Mouse (Mus musculus) limb, embryonic 14.5 days (tissue): ENCODE results near the gene Tns4. TPM values are rescaled to one million over a fixed set of nuclear protein-coding genes. Genes with fewer than 3 reads are reported as not detected.

Source experiments
- ATAC-seq: fragments of 200-750 bp; cut with Nextera tagmentation; 2 replicates; pipeline ENCODE4 v1.8.0; 2017; ENCODE audit warnings: low read depth, moderate number of reproducible peaks, moderate TSS enrichment; ENCODE audit not compliant: low FRiP score
- DNase-seq: peaks from one replicate; pipeline ENCODE4 v3.0.0-alpha.2; 2015; ENCODE audit warnings: low spot score
- H3K27ac ChIP-seq: fragments of 300-500 bp; sonication (generic); replicated peaks from 2 replicates; pipeline ENCODE4 v1.5.1; 2014; ENCODE audit warnings: low read depth, mild to moderate bottlenecking, low read length, moderate library complexity, mixed read lengths
- H3K27me3 ChIP-seq: fragments of 300-500 bp; sonication (generic); 2 replicates; pipeline ENCODE4 v1.6.1; 2014; ENCODE audit warnings: low read length, mixed read lengths; ENCODE audit not compliant: control insufficient read depth, insufficient read depth
- H3K36me3 ChIP-seq: fragments of 300-500 bp; sonication (generic); 2 replicates; pipeline ENCODE4 v1.6.1; 2014; ENCODE audit warnings: mild to moderate bottlenecking, low read length, moderate library complexity, mixed read lengths; ENCODE audit not compliant: control insufficient read depth, insufficient read depth
- H3K4me1 ChIP-seq: fragments of 300-500 bp; sonication (generic); 2 replicates; pipeline ENCODE4 v1.6.1; 2014; ENCODE audit warnings: antibody characterized with exemption, low read length, mixed read lengths; ENCODE audit not compliant: control insufficient read depth, insufficient read depth
- H3K4me2 ChIP-seq: fragments of 300-500 bp; sonication (generic); replicated peaks from 2 replicates; pipeline ENCODE4 v1.6.1; 2014; ENCODE audit warnings: low read depth, mild to moderate bottlenecking, low read length, moderate library complexity; ENCODE audit not compliant: severe bottlenecking
- H3K4me3 ChIP-seq: fragments of 300-500 bp; sonication (generic); replicated peaks from 2 replicates; pipeline ENCODE4 v1.5.1; 2014; ENCODE audit warnings: low read length
- H3K9ac ChIP-seq: fragments of 300-500 bp; sonication (generic); 2 replicates; pipeline ENCODE4 v1.6.1; 2014; ENCODE audit warnings: mild to moderate bottlenecking, low read depth, low read length, moderate library complexity; ENCODE audit not compliant: severe bottlenecking
- H3K9me3 ChIP-seq: fragments of 300-500 bp; sonication (generic); 2 replicates; pipeline ENCODE4 v1.6.1; 2016; ENCODE audit warnings: low read length; ENCODE audit not compliant: control insufficient read depth
- POLR2A ChIP-seq: fragments of 200-500 bp; IDR thresholded peaks from 2 replicates; pipeline ENCODE4 v1.8.0; 2012; ENCODE audit warnings: inconsistent platforms, mild to moderate bottlenecking, moderate library complexity, borderline replicate concordance; ENCODE audit not compliant: insufficient read depth, insufficient read length; ENCODE audit errors: extremely low read depth
- WGBS: fragments of 180-500 bp; shearing (Covaris S2); extraction: QIAGEN DNeasy Blood & Tissue Kit; methylation state at CpG from one replicate; pipeline ENCODE4 v1.1.7; 2014; 5-methylcytosine and 5-hydroxymethylcytosine counted together
- polyA plus RNA-seq, 2 experiments: library from polyadenylated mRNA; depleted of rRNA in 1 of 2; stranded (reverse) in 1 of 2; unstranded in 1 of 2; fragments of >200 nt; fragmentation: Nextera tagmentation in 1 of 2; extraction: Ambion mirVana in 1 of 2; gene quantifications; 2 replicates each; pipeline versions ENCODE4 v1.2.1 to v1.2.3; 2012 to 2014

The Tns4 gene
- polyA plus RNA-seq, 2 experiments, result 1.6 to 2.5 TPM

DNA sequence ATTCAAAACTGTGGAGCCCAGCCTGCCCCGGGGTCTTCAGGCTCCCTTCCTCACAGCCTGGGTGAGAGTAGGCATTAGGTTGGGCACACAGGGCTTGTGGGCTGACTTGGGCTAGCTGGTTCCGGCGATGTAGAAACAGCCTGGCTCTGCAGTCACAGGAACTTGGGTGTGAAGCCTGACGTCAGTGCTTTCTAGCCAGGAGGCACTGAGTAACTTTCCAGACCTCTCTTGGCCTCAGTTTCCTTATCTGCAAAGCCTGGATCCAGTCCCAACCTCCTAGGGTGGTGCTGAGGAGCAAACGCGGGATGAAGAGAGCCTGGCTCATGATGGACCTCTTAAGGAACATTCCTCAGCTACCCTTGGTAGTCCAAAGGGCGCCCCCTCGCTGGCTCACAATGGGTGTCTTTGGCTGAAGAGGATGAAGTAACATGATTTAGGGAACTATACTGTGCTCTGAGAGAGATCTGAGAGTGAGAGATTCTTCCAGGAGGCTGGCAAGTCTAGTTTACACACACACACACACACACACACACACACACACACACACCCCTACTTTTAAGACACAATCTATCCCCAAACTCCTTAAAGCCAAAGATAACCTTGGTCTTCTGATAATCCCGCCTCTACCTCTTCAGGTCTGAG, 8.1 kb downstream of the Tns4 start:
- Histone ChIP-seq H3K9me3 (no peaks in the 10 kb centered on the region), H3K9ac (no peak overlapping the region), H3K27me3 (no peaks in the 10 kb centered on the region), H3K4me2 (no peak overlapping the region), H3K36me3 (no peaks in the 10 kb centered on the region), H3K27ac (peak overlapping the region; percentile 90), H3K4me3 (no peak overlapping the region), H3K4me1 (peaks cover 42% of the 10 kb centered on the region)
- 82% methylated on average over 9 of the region's 9 CpGs for WGBS
- ATAC-seq (no peak), DNase-seq (no peak)
- no peak for TF ChIP-seq POLR2A

DNA sequence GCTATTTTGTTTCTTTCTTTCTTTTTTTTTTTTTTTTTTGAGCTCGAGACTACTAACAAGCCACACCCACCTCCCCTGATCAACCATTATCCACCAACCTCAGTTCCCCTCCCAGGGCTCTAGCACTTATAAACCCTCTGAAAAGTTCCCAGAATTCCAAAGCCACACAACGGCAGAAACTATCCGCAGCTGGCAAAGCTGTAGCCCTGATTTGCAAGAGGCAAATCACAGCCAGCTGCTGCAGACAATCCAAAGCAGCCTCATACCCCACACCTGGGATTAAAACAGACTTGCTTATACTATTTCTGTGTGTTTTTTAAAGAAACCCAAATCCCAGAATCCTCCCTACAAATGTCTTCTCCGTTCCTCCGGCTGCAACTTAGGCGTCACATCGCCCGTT, 11.2 kb downstream of the Tns4 start:
- TF ChIP-seq POLR2A, result no peak
- Histone ChIP-seq H3K27ac (peak overlapping the region; percentile 72), H3K4me2 (no peak overlapping the region), H3K9ac (no peak overlapping the region), H3K9me3 (no peaks in the 10 kb centered on the region), H3K27me3 (no peaks in the 10 kb centered on the region), H3K4me1 (peaks cover 63% of the 10 kb centered on the region), H3K36me3 (no peaks in the 10 kb centered on the region), H3K4me3 (no peak overlapping the region)
- 0 out of 2 replicates have a peak, but pooled peaks have one; percentile 11 for ATAC-seq
- 45% methylated on average over 8 of the region's 8 CpGs for WGBS
- DNase-seq, result no peak

DNA sequence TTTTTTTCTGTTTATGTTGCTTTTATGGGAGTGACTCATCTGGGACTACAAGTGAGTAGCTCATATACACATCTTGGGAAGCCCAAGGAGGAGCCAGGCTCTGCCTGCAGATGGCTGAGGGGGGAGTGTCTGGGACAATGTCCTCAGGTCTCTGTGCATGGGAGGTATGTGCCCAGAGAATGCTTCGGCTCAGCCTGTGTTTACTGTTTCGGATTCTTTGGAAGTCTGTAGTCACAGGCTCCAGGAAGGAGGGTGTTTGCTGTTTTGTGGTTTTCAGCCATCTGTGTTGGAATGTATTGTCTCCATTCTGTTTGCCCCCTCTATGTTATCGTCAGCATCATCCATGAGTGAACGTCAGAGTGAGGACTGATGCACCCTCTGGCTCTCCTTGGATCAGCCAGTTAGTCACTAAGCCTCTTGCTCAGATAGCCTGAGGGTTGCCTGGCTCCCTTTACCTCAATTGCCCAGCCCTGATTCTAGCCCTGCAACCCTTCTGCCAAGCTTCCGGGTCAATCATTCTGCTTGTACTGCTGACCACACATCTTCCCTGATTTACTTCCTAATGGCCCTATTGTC, 12.3 kb downstream of the Tns4 start:
- no peaks in the 10 kb centered on the region for H3K9me3 ChIP-seq
- 73% methylated on average over 5 of the region's 5 CpGs for WGBS
- no peak for TF ChIP-seq POLR2A
- H3K9ac ChIP-seq, result no peak overlapping the region
- DNase-seq (no peak), ATAC-seq (no peak)
- H3K4me2 ChIP-seq, result no peak overlapping the region
- H3K27me3 ChIP-seq, result no peaks in the 10 kb centered on the region
- no peaks in the 10 kb centered on the region for H3K36me3 ChIP-seq
- H3K4me1 ChIP-seq, result peaks cover 64% of the 10 kb centered on the region
- 0 out of 2 replicates have a peak overlapping the region, but pooled peaks have one; percentile 22 for H3K27ac ChIP-seq
- H3K4me3 ChIP-seq, result no peak overlapping the region

DNA sequence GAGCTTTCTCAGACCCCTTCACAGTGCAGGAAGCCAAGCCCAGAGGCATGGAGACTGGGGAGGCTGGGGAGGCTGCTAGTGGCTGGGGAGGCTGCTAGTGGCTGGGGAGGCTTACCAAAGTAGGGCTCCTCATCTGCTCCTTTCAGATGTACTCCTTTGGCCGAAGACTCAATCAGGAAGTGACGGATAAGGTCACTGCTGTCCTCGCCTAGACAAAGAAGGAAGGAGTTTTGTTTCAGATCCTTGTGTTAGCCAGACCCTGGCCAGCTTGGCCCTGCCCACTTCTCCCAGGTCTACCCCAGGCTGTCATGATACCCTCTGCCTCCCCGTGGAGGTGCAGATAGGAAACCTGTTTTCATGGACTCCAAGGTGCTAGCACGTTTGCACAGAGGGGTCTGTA, 15.3 kb downstream of the Tns4 start:
- no peak for TF ChIP-seq POLR2A
- Histone ChIP-seq H3K27ac (no peak overlapping the region), H3K9me3 (no peaks in the 10 kb centered on the region), H3K4me2 (no peak overlapping the region), H3K9ac (no peak overlapping the region), H3K27me3 (no peaks in the 10 kb centered on the region), H3K4me1 (peaks cover 55% of the 10 kb centered on the region), H3K4me3 (no peak overlapping the region), H3K36me3 (no peaks in the 10 kb centered on the region)
- ATAC-seq (no peak), DNase-seq (no peak)
- WGBS, result 50% methylated on average over 5 of the region's 5 CpGs

DNA sequence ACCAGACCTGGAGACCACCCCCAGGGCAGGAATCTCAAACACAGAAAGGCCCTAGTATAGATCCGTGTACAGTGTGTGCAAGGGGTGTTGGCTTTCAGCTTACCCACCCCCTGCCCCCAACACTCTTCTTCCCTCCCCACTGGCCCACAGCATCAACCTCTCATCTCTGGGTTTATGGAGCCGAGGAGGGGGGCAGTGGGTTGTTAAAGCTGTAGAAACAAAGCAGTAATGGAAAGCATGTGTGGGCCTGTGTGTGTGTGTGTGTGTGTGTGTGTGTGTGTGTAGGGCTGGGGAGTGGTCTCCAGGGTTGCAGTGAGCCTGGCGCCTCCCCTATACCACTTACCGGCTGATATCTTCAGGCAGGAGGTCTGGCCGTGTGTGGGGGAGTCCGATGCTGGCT, 17.2 kb downstream of the Tns4 start:
- Histone ChIP-seq H3K9me3 (no peaks in the 10 kb centered on the region), H3K27ac (peak overlapping the region; percentile 79), H3K27me3 (no peaks in the 10 kb centered on the region), H3K4me2 (peak overlapping the region; percentile 23), H3K9ac (no peak overlapping the region), H3K4me3 (no peak overlapping the region), H3K4me1 (peaks cover 42% of the 10 kb centered on the region), H3K36me3 (no peaks in the 10 kb centered on the region)
- no peak for TF ChIP-seq POLR2A
- DNase-seq (peak; percentile 88), ATAC-seq (peak; percentile 91)
- 1% methylated on average over 6 of the region's 6 CpGs for WGBS

DNA sequence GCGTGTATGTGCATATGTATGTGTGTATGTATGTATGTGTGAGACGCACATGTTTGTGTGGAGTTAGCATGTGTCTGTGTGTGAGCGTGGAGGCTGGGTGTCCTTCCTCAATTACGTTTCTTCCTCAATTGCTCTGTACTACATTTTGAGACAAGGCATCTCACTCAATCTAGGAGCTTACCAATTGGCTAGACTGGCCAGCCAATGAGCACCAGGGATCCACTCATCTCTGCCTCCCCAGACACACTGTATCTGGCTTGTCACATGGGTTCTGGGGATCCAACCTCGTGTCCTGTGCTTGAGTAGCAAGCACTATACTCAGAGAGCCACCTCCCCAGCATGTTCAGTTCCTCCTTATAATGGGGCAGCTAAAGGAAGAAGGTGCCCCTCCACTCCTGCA, 20.7 kb downstream of the Tns4 start:
- H3K4me1 ChIP-seq, result peaks cover 32% of the 10 kb centered on the region
- no peak for ATAC-seq
- 81% methylated on average over 5 of the region's 5 CpGs for WGBS
- H3K27me3 ChIP-seq, result no peaks in the 10 kb centered on the region
- no peak overlapping the region for H3K9ac ChIP-seq
- no peak overlapping the region for H3K27ac ChIP-seq
- no peak overlapping the region for H3K4me3 ChIP-seq
- TF ChIP-seq POLR2A, result no peak
- H3K4me2 ChIP-seq, result no peak overlapping the region
- no peak for DNase-seq
- no peaks in the 10 kb centered on the region for H3K9me3 ChIP-seq
- no peaks in the 10 kb centered on the region for H3K36me3 ChIP-seq
